Mouse (Mus musculus) retina, adult 2 months (tissue): ENCODE measurements around the gene Zscan21.
"Not testable (repeated sequence)": the region's sequence is repeated elsewhere in the genome, so short reads cannot be mapped to it uniquely, and the experiment has no call there.

Source experiments
- DNase-seq: peaks from one replicate; pipeline ENCODE4 v3.0.0-alpha.2; 2012; ENCODE audit warnings: low read depth, low spot score

The Zscan21 gene

GRCm38 (mm10) chr5:138116255-138117198 lies at the start of gene Zscan21:
Zscan21 (plus strand) TSS chr5:138116903.
- peak; percentile 83 for DNase-seq

- no peak for DNase-seq
These were observed 42.9 kb upstream of the Zscan21 start for GRCm38 (mm10) chr5:138073803-138074202.

DNA sequence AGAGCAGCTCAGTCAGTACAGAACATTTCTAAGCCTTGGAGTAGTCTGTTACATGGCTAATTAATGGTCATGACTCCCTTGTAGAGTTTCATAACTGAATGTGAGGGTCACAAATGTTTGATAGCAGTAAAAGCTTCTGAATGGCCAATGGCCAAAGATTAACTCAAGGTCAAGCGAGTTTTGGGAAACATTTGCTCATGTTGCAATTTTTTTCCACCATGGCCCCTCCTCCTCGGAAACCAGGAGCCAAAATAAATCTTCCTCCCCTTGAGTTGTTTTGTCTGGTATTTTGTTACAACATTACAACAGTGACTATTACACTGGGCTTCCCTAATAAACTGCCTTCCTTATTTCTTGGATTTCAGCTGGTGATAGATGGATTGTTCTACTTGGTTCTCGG lies 41.0 kb upstream of the Zscan21 start:
- DNase-seq: no peak

DNA sequence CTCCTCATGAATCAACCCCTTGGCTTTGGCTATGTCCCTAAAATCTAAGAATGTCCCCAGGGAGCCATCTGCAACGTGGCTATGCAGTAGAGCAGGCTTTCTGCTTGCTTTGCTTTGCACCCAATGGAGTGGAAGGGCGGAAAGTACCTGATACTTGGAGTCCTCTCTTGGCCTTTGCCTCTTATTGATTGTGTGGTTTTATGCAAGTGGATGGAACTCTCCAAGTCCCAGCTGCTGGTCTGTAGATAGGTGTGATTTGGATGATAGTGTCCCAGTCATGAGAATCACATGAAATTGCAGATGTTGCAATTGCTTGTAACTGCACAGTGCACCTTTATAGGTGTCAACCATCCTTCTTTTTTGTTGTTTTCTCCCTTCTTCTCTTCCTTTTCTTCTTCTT lies 40.6 kb upstream of the Zscan21 start:
- no peak for DNase-seq

- DNase-seq: no peak
These were observed 36.2 kb upstream of the Zscan21 start for GRCm38 (mm10) chr5:138080456-138080855.

- DNase-seq: no peak
These were observed 35.3 kb upstream of the Zscan21 start for GRCm38 (mm10) chr5:138081446-138081845.

- no peak for DNase-seq
These were observed 33.3 kb upstream of the Zscan21 start for GRCm38 (mm10) chr5:138083318-138083900.

- DNase-seq: no peak
These were observed 32.8 kb upstream of the Zscan21 start for GRCm38 (mm10) chr5:138083936-138084335.

- no peak for DNase-seq
These were observed 32.2 kb upstream of the Zscan21 start for GRCm38 (mm10) chr5:138084507-138084906.

DNA sequence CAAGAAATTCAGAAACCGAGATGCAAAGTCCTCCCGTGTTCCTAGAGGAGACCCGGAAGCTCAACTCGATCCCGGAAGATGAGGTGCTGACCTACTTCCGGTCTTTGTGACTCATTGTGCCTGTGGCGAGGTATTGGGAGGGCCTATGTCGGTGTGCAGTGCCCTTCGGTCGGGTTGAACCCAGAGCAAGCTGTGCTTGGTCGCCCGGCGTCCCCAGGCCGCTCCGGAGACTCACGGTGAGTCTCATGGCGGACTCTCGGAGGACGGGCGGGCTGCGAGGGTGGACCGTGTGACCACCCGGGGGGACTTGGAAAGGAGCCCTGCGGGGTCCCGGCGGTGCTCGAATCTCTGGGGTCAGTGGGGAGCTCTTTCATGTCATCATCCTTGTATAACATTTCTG lies 31.7 kb upstream of the Zscan21 start, which contains the start of gene Zkscan1:
Gene Zkscan1 (plus strand): TSS at position 89 of the 400 bp plus-strand sequence.
- DNase-seq: peak; percentile 80

DNA sequence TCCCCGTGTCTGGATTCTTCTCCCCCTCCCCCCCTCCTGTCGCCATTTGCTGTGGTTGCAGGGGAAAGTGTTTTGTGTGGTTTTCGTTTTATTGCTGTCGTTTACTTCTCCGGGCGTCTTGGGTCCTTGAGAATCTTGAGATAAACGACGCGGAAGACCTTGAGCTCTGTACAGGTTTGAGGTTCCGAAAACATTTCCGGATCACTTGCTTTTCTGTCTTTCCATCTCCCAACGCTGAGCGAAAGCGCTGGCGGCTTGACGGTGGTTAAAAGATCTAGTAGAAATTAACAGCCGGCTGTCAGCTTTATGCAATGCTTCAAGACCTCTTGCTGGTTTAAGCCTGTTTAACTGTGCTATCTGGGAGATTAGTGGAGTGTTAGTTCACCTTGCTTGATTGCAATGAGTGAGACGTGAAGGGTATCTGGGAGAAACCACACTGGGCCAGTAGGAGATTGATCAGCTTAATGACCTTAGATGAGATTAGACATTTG lies 31.2 kb upstream of the Zscan21 start:
- DNase-seq: no peak

DNA sequence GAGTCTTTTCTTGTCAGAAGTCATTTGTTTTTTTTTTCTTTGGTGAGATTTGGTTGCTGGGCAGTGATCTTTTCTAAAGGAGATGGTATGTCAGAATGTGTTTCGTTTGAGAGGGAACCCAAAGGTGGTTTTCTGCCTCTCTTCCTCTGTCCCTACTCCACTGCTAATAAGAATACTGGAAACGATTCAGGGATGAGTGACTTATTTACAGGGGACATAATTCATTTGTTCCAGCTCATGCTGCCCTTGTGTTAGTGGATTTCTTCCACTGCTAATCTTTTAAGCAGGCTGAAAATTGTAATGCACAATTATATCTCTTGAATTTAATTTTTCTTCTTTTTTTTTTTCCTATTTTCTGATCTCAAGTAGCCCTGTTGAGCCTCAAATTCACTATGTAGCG lies 29.9 kb upstream of the Zscan21 start:
- DNase-seq: no peak

- DNase-seq: no peak
These were observed 28.3 kb upstream of the Zscan21 start for GRCm38 (mm10) chr5:138088366-138088765.

- DNase-seq: no peak
These were observed 27.6 kb upstream of the Zscan21 start for GRCm38 (mm10) chr5:138089108-138089551.

DNA sequence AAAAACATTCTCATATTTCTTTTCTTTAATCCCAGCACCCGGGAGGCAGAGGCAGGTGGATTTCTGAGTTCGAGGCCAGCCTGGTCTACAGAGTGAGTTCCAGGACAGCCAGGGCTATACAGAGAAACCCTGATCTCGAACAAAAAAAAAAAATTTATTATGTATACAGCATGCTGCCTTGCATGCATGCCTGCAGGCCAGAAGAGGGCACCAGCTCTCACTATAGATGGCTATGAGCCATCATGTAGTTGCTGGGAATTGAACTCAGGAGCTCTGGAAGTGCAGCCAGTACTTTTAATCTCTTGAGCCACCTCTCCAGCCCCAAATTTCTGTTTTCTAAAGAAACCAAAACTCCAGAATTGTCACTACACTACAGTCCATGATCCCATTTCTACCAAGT lies 26.4 kb upstream of the Zscan21 start:
- DNase-seq: no peak

GRCm38 (mm10) chr5:138090737-138091136 lies 26.0 kb upstream of the Zscan21 start:
- DNase-seq: no peak

- no peak for DNase-seq
These were observed 23.9 kb upstream of the Zscan21 start for GRCm38 (mm10) chr5:138092771-138093170.

- DNase-seq: no peak
These were observed 22.2 kb upstream of the Zscan21 start for GRCm38 (mm10) chr5:138094474-138094873.

GRCm38 (mm10) chr5:138104976-138105375 lies 11.7 kb upstream of the Zscan21 start:
- no peak for DNase-seq

GRCm38 (mm10) chr5:138107130-138107529 lies 9.6 kb upstream of the Zscan21 start:
- no peak for DNase-seq

DNA sequence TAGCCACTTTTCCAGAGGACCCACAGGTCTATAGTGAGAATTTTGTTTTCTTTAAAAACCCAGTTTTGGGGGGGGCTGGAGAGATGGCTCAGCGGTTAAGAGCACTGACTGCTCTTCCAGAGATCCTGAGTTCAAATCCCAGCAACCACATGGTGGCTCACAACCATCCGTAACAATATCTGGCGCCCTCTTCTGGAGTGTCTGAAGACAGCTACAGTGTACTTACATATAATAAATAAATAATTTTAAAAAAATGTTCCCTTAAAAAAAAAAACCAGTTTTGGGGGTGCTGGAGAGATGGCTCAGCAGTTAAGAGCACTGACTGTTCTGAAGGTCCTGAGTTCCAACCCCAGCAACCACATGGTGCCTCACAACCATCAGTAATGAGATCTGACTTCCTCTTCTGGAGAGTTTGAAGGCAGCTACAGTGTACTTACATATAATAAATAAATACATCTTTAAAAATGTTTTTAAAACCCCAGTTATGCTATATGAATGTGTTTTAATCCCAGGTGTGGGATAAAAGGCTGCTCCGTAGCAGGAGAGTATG lies 6.8 kb upstream of the Zscan21 start:
- DNase-seq: not testable (repeated sequence)
